Mouse (Mus musculus) right cerebral cortex, adult 18-20 months (tissue): ENCODE measurements around the gene H3f3b.

Experiments
- DNase-seq: peaks from one replicate; pipeline ENCODE4 v3.0.0; 2022; ENCODE audit warnings: mixed read lengths

Gene H3f3b

DNA sequence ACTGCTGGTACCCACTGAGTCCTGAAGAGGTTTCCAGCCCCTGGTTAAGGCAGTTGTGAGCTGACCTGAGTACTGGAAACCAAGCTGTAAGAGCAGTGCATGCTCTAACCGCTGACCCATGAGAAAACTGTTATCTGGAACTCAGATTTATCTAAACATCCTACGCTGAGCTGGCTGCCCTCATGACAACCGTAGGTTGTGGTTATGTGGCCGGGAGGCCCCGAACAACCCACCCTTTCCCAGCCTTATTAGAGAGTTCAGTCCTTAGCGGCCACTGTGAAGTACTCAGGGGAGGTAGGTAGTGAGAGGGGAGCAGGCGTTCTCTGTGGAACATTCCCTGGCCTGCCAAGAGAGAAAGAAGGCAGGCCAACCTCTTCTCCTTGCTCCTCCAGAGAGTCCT lies 28.7 kb downstream of the H3f3b start:
- no peak for DNase-seq

DNA sequence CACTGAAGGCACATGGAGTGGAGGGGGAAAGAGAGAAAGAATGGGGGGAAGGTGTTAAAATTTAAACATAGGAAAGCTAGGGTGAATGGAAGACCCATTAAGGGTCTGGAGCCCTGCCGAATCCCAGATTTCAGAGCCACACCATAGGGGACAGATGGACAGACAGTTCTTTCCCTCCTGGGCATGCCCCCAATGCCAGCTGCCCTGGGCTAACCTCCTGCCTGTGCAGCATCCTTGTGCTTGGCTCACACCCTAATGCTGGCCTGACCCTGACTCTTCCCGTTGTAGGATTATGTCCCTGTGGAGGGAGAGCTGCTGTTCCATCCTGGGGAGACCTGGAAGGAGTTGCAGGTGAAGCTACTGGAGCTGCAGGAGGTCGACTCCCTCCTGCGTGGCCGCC lies 30.1 kb downstream of the H3f3b start:
- no peak for DNase-seq

DNA sequence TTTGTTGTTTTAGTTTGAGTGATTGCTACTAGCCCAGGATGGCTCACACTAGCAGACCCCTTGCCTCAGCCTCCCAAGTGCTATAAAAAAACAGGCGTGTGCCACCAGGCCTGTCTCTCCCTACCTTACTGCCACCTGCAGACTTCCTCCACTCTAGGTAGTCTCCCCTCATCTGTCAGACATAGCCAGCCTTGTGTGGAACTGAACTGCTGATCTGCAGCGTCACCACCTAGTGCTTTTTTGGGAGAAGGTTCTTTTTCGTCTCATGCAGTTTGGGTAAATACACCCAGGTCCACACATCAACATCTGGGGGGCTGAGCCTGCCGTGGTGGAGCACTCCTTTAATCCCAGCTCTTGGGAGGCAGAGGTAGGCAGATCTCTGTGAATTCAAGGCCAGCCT lies 30.7 kb downstream of the H3f3b start:
- DNase-seq, result no peak

DNA sequence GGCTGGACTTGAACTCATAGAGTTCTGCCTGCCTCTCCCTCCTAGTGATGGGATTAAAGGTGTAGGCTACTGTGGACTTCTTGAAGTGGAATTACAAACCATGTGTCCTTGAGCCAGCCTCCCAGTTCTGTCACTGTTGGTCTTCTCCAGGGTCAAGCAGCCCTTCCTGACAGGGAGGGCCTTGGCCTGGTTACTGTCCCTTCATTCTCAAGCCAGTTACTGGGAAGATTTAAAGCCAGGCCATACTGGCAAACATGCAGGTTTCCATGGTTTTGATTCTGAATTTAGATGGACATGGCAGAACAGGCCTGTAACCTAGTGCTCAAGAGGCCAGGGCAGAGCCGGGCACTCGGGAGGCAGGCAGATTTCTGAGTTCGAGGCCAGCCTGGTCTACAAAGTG lies 32.5 kb downstream of the H3f3b start:
- DNase-seq, result no peak

DNA sequence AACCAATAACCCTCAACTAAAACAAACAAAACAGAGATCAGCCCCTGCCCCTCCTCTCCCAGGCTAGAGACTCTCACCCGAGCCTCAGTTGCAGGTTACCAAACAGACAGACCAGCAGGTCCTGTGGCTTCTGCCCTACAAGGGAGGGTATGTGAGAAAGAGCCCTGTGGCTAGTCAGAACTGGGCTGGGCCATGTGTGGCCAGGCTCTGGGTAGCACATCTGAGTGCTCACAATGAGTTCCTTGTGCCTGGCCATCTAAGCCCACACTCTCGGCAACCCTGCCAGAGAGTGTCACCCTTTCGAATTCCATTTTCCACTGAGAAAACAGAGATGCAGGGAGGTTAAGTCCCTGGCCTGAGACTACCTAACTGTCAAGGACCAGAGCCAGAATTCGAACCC lies 35.7 kb downstream of the H3f3b start:
- no peak for DNase-seq

DNA sequence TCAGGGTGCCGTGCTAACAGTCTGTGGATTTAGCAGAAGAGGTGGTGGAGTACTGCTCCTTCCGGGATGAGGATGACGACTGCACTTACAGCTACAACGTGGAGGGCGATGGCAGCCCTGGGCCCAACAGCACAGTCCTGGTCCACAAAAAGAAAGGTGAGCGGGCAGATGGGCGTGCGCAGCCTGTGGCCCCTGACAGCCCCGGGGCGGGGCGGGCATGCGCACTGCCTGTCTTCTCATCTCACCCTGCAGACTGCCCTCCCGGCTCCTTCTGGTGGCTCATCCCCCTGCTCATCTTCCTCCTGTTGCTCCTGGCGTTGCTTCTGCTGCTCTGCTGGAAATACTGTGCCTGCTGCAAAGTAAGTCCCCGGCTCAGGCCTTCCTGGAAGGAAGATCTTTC lies 38.1 kb downstream of the H3f3b start:
- DNase-seq, result no peak

DNA sequence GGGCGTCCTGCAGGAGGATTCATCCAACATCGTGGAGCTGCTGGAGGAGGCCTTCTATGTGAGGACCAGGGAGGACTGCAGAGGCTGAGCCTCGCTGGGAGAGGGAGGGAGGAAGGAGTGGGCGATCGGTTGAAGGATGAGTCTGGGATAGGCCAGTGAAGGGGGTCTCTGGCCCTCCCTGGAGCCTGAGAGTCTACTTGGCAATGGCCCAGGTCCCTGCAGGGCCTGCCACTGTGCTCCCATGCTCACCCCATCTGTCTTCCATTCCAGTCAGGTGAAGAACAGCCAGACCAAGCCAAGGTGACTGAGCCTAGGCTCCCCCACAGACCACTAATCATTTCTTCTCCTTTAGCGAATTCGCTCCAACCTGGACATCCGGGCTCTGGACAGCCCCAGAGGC lies 44.5 kb downstream of the H3f3b start:
- no peak for DNase-seq

DNA sequence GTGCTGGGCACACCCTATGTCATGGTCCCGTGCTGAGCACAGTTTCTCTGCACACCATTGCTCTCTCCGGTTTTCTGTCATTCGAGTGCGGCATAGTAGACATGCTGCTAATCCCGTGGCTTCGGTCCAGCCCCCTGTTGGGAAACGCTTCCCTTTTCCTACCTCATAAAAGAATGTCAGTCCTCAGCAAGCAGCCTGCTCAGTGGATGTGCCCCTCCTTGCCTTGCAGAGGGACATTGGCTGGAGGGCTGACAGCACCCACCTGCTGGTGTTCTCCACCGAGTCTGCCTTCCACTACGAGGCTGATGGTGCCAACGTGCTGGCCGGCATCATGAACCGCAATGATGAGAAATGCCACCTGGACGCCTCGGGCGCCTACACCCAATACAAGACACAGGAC lies 45.3 kb downstream of the H3f3b start:
- no peak for DNase-seq

DNA sequence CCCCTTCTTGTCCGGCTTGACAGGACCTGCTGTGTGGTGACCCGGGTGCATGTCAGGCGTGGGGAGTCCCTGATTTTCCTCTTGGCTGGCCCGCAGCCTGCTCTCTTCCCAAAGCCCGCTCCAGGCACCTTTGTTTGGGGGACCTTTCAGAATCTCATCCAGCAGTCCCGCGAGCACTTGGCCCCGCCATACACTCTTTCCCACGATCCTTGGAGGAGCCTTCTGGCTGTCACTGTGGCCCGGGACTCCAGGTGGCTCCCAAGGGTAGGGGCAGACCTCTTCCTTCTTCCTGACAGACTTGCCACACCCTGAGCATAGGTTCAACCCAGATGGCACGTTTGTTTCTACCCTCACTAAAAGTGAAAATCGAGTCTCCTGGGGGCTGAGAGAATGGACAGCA lies 52.2 kb downstream of the H3f3b start:
- DNase-seq, result no peak

DNA sequence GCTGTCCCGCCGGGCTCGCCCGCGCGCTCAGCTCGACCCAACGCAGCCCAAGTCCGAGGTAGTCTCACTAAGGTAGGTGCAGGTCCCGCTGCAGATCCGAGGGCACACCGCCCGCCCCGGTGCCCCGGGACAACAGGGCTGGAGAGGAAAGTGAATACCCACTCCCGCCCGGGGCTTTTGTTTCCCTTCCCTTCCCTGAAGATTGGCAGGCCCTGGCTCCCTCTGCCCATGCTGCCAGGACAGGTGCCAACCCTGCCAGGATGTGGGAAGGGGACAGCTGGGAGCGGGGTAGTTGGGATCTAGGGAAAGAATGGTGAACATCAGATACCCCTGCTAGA lies 52.7 kb downstream of the H3f3b start:
- DNase-seq, result no peak

DNA sequence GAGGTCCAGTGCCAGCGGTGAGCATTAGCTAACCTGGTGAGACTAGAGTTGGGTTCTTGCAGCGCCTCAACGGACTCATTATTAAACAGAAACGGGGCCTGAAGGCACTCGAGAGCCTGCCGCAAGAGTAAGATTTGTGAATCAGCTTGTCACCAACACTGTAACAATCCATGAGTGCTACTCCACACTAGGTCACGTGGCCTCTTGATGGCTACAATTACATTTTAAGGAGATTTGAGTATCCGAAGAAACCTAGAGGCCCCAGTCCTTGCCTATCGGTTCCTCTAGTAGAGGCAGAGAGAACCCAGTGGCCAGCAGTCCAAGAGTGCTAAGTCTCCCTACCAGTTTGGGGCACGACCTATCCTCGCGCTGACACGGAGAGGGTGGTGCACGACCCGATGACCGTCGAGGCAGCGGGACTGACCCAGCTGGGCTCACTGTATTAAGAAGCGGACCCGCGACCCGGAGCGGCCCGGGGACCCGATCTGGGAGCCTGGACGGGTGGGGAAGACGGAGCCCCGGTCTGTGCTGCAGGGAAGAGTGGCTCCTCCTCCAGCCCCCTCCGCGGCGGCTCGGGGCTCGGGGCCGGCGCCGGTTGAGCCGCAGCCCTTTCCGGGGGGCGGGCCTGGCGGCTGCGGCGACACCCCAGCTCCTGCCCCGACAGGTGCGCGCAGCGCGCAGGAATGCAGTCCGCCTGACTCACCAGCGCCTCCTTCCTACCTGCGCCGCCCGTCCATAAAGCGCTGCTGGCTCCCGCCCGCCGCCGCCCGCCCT lies 53.3 kb downstream of the H3f3b start, which contains the start of gene Itgb4:
TSS of gene Itgb4 (plus strand) at position 401 of the 774 bp plus-strand sequence.
- no peak for DNase-seq
